Mouse (Mus musculus) c-Kit-negative CD71-positive TER-119-positive erythroid progenitor cells, embryonic 14.5 days (primary cell): ENCODE measurements around the gene Sox13.
"Not testable (repeated sequence)": the region's sequence is repeated elsewhere in the genome, so short reads cannot be mapped to it uniquely, and the experiment has no call there.

Experiments used
- DNase-seq: peaks from one replicate; pipeline ENCODE4 v3.0.0-alpha.2; 2013; ENCODE audit warnings: low read depth, low spot score

The Sox13 gene

DNA sequence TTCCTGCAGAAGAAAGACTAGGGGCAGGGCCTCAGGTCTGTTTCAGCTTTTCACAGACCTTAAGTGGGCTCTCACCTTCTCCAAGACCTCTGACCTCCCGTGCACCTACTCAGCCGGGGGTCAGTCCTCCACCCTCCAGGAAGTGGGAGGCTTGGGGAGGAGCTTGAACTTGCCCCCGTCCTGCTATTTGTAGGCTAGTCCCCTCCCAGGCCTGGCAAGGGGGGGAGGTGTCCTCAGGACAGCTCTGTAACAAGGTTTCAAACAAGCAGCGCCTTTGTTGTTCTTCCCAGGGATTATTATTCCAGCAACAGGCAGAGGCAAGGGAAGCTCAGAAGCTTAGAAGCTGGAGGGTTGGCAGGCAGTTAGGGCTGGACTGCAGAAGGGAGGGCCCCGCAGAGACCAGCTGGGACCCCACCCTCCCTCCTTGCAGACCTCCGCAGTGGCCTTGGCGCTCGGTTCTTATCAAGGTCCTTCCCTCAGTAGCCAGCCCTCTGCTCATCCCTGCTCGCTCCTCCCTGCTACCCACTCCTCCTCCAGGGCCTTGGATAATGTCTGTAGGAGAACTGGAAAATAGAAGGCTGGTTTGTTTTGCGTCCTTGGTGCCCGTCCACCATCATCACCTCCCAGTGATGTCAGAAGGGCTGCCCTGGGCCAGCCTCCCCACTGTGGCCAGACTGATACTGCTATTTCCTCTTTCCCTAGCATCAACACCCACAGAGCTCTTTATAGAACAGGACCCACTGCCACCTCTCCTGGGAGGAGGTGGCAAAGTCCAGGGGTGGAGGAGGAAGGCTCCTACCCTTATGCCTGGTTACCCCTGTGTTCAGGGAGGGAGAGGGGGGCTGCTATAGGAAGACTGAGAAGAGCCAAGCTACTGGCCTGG lies 56.3 kb downstream of the Sox13 start:
- DNase-seq = no peak

DNA sequence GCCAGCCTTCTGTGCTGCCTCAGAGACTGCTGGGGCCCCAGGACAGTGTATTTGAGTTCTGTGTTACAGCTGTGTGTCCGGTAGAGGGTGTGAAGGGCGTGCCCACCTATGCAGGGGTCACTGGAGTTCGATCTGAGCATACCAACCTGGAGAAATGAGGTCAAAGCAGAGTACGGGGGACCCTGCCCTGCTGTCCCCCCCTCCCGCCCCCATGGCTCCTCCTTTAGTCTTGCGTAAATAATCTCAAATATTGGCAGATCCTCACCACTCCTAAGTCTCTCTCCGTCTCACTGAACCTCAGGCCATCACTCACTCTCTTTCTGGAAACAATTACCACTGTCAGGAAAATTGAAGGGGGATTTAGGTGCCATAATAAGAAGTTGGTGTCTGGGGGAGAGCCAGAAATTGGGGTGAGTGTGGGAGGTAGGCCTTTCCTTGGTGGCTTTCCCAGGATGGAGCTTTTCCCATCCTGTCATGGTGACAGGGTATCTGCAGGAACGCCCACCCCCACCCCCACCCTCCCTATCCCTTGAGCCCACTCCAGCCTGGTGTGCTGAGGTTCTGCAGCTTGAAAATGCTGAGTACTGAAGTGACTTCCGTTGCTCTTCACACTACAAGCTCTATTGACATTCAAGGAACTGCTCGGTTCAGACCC lies 57.1 kb downstream of the Sox13 start:
- DNase-seq = no peak

DNA sequence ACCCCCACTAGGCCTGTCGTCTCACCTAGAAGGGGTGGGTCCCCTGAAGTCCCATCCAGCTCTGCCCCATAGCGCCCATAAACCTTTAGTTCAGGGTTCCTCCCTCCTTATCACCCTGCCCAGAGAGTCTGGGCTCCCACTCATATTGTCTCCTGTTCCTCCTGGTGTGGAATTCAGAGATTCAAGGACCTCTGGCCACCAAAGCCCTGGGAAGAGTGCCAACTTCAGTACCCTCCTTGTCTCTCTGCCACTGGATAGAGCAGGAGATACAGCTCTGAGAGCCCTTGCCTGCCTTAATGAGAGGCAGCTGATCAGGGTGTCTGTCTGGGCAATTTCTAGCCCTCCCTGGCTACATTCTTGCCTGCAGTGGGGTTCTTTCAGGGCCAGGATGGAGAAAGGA lies 59.3 kb downstream of the Sox13 start:
- no peak for DNase-seq

DNA sequence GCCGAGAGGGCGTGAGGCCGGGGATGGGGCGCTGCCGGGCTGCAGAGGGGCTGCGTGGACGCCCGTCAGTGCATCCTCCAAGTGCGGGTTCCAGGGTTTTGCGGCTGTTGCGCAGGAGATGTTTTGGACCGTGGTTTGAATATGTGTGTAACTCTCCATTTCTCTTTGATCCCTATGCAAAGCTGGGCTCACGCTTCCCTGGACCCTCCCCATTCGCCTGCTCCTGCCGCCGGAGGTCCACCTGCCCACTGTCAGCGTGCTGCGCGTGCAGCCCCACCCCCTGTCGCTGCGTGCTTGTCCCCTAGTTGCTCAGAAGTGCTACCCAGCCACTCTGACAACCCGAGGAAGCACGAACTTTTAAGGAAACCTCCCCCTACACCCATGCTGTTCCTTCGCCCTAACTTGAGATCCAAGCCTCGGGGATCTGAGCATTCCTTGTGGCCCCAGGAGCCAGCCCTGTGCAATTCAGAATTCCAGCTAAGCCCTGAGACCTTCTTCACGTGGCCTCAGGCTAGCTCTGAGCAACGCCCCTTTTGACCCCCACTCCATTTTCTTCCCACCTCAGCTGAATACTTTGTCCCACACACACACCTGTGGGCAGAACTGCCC lies 60.1 kb downstream of the Sox13 start:
- DNase-seq = no peak

DNA sequence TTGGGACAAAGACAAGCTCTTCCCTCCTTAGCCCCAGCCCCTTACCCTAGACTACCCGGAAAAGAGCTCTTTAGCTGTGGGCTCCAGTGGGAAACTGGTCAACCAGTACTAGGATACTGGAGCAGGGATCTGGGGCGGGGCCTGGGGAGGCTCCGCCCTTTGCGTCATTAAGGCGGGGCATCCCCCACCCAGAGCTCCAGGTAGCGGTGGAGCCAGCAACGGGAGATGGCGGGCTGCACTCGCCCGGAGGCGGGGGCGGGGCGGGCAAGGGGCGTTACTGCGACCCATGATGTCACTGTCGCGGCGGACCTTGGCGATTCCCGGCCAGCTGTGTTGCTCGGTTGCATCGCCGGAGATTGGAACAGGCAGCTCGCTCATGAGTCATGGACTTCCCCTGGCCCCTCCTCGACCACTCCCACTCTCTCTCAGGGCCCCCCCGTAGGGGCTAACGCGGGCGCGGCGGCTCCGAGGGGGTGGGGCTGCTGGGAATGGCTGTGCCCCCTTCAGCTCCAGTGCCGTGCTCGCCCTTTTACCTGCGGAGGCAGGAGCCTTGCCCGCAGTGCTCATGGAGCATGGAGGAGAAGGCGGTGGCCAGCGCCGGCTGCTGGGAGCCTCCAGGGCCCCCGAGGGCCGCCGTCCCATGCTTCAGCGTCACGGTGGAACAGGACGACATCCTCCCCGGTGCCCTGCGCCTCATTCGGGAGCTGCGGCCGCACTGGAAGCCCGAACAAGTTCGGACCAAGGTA lies 60.7 kb downstream of the Sox13 start, which contains the start of gene Etnk2:
Gene Etnk2 (plus strand): TSS at position 297 of the 746 bp plus-strand sequence.
- DNase-seq = no peak

DNA sequence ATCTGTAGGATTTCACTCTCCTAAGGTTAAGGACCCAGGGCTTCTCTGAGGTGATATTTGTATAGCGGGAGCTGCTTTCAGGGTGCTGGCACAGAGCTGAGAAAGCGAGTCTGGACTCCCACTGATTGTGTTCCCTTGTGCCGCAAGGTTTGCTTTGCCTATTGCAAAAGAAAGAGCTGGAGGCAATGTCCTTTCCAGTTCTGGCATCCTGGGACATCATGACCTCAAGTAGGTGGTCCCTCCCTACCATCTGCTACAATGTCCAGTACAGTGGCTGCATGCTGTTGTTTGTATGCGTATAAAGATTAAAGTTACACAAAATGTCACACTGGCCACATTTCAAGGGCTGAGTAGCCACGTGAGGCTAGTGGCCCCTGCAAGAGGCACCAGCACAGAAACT lies 62.1 kb downstream of the Sox13 start:
- DNase-seq = no peak

DNA sequence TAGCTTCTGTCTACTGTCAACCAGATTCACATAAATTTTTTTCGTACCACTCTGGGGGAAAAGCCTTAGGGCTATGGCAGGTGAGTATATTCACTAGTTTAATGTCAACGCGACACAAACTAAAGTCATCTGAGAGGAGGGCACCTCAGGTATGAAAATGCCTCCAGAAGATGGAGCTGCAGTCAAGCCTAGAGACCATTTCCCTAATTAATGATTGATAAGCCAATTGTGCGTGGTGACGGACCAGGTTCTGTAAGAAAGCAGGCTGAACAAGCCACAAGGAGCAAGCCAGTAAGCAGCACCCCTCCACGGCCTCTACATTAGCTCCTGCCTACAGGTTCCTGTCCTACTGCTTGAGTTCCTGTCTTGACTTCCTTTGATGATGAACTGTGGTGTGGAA lies 63.2 kb downstream of the Sox13 start:
- no peak for DNase-seq

DNA sequence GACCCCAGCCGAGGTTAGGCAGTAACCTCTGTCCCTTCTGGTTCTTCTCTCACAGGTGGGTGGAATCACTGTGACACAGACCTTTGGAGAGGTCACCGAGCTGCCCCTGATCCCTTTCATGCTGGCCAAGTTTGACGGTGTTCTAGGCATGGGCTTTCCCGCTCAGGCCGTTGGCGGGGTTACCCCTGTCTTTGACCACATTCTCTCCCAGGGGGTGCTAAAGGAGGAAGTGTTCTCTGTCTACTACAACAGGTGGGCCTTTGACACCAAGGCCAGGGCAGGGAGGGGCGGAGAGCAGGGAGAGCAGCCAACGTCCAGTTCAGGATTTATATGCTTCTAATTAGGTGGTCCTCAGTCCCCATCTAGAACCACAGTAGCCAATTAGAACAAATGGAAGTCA lies 67.8 kb downstream of the Sox13 start:
- DNase-seq = no peak

DNA sequence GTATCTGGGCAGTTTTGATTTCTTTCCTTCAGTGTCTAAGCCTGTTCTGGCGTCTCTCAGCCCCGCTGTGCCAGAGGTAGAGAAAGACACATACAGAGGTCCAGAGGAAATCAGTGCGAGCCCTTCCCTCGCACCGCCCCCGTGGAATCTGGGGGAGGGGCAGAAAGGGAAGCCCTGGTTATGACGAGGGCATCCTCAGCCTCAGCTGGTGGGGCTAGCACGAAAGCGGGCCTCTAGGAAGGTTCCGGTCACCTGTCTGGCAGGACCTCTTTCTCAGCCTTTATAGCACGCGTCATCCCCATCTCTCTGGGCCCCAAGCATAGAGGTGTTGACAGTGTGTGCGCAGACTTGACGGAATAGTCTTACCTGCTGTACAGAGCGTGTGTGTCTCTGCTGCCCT lies 68.3 kb downstream of the Sox13 start:
- DNase-seq = no peak

DNA sequence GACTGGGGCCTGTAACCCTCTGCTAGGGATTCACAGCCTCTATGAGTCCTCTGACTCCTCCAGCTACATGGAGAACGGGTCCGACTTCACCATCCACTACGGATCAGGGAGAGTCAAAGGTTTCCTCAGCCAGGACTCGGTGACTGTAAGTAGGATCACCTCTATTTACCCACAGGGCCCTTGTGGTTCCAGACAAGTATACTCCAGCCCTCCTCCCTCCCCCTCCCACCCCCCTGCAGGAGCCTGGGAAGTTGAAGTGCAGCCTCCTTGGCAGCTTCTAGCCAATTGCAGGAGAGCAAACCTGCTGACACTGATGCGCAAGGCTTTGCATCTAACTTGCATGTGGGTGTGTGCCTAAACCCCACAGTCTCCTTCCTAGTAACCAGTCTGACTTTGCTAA lies 68.7 kb downstream of the Sox13 start:
- no peak for DNase-seq

DNA sequence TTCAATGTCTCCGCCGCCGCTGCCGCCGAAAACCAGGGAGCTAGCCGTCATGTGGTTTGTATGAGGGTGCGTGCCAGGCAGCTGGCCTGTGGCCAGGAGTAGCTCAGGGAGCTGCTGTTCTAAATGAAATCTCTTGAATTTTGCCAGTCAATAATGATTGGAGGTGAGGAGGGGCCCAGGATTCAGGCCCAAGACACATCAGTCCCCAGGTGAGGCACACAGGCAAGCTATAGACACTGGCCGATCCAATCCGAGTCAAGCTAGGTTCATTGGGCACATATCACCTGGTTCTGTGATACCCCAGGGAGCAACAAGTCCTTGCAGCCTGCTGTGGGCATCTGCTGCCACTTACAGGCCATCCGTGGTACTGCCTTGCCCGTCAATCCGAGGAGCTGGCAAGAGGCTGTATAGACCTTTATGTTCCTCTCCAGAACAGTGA lies 70.8 kb downstream of the Sox13 start:
- no peak for DNase-seq

DNA sequence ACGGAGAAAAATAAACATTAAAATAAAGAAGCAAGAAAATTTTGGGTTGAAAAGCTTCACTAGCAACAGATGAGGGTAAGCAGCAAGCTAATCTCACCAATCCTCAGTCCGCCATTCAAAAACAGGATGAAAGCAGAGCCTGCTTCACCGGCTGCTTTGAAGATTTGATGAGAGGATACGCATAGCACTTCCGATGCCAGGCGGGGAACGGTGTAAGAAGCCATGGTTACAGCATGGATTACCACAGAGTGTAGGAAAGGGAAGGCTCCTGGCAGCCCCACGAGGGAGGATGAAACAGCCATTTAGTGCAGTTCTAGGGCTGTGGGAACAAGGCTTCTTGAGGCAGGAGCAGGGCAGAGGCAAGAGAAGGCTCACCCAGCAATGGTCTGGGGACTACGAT lies 72.4 kb downstream of the Sox13 start:
- DNase-seq = no peak

DNA sequence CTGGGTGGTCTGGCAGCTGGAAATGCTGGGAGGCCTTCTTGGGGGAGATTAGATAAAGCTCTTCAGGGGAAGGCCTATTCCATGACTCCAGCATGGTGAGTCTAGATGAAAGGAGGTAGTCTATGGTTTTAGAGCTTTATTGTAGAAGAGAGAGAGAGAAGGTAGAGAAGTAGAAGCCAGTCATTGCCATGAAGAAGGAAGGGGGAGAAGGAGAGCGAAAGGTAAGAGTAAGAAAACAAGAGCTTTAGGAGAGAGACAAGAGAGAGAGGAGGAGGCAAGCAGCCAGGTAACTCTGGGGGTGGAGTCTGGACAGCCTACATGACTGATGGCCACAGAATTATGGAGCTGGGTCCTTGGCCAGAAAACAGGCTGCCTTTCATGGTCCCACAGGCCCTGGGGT lies 74.0 kb downstream of the Sox13 start, which contains the start of gene Ren1:
Gene Ren1 (plus strand): TSS at position 301 of the 400 bp plus-strand sequence.
- DNase-seq = no peak

DNA sequence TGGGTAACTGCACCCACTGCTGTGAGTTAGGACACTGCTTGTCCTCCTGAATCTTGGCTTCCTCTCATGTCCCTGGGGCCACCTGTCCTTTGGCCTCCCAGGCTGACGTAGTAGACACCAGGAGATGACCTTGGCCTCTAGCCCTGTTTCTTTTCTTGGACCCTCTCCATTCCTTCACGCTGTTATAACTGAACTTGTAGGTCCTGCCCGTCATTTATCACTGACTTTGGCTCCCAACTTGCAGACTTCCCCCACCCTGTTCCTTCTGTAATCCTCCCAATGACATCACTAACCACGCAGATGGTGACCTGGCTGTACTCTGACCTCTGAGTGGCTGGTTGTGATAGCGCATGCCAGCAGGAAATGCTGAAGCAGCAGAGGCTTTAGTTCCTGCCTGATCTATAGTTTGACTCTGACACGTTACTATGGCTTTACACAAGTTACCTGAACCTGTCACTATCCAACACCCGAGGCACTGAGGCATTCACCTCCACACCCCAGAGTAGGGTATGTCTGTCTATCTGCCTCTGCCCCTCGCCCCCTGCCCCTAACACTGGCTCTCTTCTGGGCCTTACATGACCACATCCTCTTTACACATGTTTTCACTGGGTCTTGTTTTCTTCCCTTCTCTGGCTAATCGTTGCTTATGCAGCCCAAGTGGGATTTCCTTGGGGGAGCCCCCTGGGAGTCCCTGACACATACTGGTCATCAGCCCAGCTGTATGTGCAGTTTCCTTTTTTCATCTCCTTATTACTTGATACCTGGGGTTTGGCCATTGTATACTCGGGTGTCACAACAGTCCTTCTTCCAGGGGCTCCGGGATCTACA lies 76.3 kb downstream of the Sox13 start:
- DNase-seq = no peak

DNA sequence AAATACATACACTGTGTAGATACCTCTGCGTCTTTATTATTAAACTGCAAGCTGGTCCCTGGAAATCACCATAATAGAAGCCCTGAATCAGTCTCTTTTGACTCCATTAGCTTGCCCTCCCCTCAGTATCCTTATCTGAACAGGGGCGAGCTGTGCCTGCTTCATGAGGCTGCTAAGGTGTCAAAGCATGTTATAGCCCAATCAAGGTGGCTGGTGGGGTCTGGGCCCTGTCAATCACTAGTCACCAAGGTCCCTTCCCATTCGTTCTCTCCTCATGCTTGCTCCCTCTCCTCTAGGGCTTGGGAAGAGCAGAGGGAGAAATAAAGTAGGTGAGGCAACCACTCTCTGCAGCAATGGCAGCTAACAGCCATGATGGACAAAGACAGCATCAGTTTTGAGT lies 77.0 kb downstream of the Sox13 start:
- no peak for DNase-seq

DNA sequence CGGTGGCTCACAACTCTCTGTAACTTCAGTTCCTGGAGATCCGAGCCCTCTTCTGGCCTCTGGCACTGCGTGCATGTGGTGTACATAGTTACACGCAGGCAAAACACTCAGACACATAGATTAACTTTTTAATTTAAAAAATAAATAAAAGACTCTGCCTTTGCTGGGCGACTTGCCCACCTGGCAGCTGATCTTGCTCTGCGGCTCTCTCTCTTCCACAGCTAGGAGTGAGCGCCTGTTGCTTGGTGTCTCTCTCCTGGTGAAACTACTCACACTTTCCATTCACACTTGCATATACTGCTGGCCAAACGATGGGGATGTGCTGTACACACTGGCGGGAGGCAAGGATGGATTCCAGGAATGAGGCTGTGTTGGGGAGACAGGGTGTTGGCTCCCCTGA lies 77.6 kb downstream of the Sox13 start:
- DNase-seq = no peak

DNA sequence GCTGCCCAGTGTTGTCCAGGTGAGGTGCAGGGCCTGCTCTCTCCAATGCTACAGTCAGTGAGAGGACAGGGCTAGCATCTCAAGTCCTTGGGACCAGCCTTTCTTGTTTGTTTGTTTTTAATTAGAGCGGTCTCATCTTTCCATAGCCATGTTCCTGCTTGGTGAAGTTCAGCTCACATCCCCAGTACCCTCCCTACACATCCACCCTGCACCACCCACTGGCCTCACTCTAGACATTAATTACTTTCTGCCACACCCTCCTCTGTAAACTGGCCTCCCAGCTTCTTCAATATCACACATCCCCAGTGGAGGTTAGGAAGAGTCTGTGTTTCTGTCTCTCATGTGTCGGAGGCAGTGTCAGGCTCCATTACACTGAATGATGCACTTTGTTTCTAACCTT lies 79.8 kb downstream of the Sox13 start:
- no peak for DNase-seq

DNA sequence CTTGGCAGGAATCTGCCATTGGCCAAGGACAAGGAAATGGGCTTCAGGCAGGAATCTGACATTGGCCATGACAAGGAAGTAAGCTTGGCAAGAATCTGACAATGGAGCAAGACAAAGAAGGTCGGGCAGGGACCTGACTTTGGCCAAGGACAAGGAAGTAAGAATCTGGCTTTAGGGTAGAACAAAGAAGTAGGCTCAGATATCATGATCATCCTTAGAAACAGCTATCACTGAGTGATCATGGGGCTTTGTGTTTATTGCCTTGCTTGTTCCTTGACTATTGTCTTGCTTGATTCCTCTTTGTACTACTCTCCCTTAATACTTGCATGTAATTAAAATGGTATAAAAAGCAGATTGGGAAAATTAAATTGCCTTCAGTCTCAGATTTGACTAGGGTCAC lies 83.8 kb downstream of the Sox13 start:
- DNase-seq = not testable (repeated sequence)

DNA sequence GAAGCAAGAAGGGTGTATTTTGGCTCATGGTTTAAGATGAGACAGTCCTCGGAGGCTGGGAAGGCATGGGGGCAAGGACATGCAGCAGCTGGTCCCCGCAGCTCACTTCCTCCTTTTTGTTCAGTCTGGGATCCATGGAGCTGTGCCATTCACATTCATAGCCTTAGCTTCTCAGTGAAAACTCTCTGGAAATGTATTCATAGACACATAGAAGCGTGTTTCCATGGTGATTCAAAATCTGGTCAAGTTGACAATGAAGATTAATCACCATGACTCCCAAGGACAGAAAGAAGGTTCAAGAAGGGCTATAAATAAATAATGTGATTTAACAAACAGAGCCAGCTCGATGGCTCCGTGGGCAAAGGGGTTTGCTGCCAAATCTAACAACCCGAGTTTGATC lies 90.2 kb downstream of the Sox13 start:
- no peak for DNase-seq

DNA sequence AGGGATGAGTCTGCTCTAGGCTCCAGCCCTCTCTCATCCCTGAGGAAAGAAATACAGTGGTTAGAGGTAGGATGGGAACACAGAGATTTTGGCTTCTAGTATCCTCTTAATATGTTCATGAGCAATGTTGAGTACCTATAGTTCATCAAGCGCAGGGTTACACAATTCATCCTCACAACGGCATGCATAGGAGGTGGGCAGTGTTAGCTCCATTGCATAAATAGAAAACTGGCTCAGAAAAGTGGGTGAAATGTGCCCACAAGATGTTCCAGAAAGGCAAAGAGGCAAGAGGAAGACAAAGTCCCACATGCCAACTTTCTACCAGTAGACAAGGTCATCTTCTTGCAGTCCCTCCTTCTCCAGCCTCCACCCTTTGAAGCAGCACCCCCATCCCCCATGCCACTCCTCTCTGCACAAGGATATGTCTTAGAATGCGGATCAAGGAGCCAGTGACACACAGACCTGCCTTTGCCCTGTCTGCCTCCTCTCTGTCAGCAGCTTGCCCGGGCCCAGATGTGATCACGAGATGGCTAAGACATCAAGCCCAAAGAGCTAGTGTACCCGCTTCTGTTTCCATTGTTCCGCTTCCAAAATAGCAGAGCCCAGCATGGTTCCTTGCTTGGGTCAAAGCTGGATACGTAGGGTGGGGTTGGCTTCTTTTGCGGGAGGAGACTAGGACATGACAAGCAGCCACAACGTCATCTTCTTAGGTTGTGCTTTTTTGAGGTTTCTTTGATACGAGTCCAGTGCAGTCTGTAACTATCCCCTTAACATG lies 91.3 kb downstream of the Sox13 start:
- DNase-seq = no peak
